Mouse (Mus musculus): ENCODE measurements around the gene Olfr552. TPM values are rescaled to one million over a fixed set of nuclear protein-coding genes. Genes with fewer than 3 reads are reported as not detected.

Olfr552 gene
- not detected for polyA plus RNA-seq (2015; fragmentation: Illumina TruSeq; extraction: RNeasy Lipid Tissue Mini Kit (QIAGEN cat#74804); ENCODE audit: insufficient read depth, low replicate concordance)

DNA sequence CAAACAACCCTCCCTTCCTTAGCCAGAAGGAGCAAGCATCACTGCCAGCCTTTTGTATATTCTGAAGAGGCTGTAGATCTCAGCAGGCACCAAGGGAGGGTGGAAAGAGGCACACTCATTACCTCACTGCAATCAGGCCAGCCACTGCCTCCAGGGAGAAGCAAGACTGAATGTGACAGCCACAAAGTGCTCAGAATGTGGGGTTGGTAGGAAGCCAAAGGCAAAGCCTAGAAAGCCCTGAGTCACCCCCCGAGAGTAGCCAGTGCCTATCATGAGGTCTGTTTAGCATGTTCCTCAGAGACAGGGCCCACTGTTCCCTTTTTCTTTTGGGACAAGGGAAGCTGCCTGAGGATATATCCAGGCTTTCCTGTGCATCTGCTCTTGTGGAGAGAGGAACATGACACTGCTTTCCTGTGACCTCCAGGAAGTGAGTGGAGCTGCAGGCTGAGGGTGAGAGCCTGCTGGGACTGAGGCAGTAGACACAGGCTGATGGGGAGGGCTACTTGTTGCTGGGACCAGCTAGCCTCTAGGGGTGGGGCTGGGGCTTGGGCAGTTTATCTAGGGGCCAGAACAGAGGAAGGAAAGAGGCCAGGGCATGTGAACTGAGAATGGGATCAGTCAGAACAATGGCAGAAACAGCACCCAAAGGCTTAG is at the start of gene Olfr552:
TSS of gene Olfr552 (plus strand) at position 393 of the 654 bp plus-strand sequence.

DNA sequence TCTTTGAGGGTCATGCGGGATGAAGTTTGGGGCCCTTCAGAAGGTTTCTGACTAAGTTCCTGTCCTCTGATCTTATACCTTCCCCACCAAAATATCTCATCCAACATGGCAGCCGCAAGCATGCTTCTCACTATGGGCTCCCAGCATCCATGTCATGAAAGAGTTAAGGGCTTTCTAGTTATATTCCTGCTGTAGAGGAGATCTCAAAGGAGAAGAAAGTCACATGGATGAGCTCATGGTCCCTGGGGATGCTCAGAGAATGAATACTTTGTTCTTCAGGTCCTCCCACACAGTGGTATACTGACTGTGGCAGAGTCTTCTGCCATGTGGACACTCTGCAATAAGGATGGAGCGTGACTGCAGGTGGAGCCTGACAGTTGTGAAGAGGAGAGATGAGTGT is 48.0 kb upstream of the Olfr552 start, which contains the start of gene Olfr549:
TSS of gene Olfr549 (plus strand) at position 301 of the 400 bp plus-strand sequence.

DNA sequence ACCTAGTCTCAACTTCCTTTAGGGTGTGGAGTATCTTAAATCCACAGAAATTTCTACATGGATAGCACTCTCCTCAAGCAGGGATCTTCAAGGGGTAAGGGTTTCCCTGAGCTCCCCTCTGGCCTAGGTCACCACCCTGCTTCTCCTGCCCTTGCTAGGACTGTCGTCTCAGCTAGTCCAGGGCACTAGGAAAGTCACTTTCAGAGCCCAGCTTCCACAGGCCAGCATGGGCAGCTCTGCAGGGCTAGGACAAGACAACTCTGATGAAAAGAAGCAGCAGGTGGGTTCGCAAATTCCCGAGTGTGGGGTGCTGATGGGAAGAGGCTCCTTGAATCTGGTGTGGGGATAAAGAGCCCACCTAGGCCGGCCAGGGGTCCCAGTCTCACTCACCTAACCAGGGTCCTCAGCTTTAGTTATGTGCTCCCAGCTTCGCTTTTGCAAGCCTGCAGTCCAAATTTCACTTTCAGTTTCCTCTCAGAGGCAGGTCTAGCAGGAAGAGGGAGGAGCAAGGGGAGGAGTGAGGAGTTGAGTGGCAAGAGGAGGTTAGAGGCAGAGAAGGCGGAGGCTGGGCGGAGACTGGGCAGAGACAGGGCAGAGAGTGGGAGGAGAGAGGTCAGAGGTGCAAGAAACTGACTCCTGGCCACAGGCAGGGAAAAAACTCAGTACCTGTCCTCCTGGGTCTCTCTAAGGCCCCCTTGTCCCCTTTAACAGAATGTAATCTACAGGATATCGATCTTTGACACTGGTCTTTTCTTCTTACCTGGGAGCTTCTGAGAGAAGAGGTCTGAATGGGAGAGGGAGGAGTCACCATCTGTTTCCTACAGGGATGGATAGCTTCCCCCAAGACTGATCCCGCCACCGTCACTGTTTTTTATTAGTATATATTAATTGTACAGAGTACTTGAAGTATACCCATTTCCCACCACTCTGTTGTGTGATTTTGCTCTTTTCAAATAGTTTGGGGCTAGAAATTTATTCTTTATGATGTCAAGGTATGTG is 32.3 kb upstream of the Olfr552 start, which contains the start of gene Trim21:
TSS of gene Trim21 (minus strand) at position 488 of the 999 bp plus-strand sequence.

DNA sequence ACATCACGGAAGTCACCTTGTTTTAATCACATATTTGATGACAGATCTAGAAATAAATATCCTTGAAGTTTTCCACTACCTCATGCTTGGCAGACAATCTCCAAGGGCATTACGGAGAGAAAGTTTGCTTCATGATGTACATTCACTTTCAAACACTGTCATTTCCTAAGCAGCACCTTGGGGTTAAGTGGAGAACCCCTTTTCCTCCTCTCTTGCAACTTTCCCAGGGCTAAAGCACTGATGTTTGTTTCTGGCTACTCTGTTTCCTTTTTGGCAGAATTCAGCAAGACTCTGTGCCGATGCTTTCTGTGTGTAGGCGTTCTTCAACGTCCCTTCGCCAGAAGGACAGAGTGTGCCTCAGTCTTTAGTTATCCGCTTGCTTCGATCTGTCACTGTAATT is 26.4 kb upstream of the Olfr552 start, which contains the start of gene Olfr550:
TSS of gene Olfr550 (plus strand) at position 301 of the 400 bp plus-strand sequence.

DNA sequence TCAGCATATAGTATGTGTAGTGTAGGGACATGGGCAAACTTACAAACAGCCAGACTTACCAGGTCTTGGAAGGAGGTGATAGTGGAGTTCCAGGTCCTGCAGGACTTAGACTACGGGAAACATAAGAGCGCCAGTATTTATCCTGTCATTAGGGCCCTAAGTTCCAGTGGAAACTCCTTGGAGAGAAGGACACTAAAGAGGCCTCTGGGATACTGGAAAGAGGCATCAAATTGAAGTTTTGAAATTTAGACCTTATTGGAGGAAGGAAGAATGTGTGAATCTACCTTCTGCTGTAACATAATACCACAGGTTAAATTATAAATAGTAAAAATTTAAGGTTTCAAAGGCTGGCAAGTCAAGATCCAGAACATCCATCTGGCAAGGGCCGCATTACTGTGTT is 5.8 kb upstream of the Olfr552 start, which contains the start of gene Olfr551:
TSS of gene Olfr551 (minus strand) at position 101 of the 400 bp plus-strand sequence.

DNA sequence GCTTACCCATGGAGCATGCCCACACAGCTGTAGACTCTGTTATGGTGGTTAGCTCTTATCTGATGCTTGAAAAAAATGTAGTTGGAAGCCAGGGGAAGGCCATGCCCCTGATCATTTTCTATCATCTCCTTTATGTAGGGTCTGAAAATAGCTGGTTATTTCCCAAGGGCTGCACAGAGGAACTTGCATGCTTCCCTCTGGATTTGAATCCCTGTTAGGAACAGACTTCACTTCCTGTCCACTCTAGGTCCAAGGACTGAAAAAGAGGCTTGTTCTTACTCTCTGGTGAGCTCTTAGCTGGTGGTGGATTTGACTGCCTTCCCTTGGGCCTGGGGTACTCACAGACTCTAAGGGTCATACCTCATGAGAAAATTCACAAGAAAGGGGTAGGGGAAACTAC is 20.5 kb downstream of the Olfr552 start, which contains the start of gene Olfr553:
TSS of gene Olfr553 (minus strand) at position 101 of the 400 bp plus-strand sequence.

DNA sequence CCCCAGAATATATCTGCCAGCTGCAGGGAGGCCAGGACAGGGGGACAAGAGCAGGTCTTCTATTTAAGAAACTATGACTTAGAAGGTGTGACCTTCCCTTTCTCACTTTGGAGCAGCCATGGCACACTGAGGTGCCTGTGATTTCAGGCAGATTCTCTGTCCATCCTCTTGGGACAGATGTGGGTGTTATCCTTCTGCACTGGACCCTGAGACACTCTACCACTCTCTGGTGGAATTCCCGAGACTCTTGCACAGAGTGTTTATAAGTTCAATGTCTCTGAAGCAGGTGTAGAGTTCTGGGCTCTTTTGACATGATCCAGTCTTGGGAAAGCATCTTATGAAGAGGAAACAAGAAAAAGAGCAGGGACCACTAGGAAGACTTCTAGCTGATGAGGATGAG is 40.6 kb downstream of the Olfr552 start, which contains the start of gene Olfr554:
TSS of gene Olfr554 (plus strand) at position 301 of the 400 bp plus-strand sequence.

Other genes with a start within 250 kb of the Olfr552 start
- 55.2 TPM for gene Rrm1, start 156.1 kb upstream of the Olfr552 start, polyA plus RNA-seq (2015; fragmentation: Illumina TruSeq; extraction: RNeasy Lipid Tissue Mini Kit (QIAGEN cat#74804); ENCODE audit: insufficient read depth, low replicate concordance)
- not detected for gene Olfr543, start 116.1 kb upstream of the Olfr552 start, polyA plus RNA-seq (2015; fragmentation: Illumina TruSeq; extraction: RNeasy Lipid Tissue Mini Kit (QIAGEN cat#74804); ENCODE audit: insufficient read depth, low replicate concordance)
- not detected for gene Olfr544, start 109.5 kb upstream of the Olfr552 start, polyA plus RNA-seq (2015; fragmentation: Illumina TruSeq; extraction: RNeasy Lipid Tissue Mini Kit (QIAGEN cat#74804); ENCODE audit: insufficient read depth, low replicate concordance)
- not detected for gene Olfr545, start 98.2 kb upstream of the Olfr552 start, polyA plus RNA-seq (2015; fragmentation: Illumina TruSeq; extraction: RNeasy Lipid Tissue Mini Kit (QIAGEN cat#74804); ENCODE audit: insufficient read depth, low replicate concordance)
- gene Olfr547, start 63.0 kb upstream of the Olfr552 start, polyA plus RNA-seq (2015; fragmentation: Illumina TruSeq; extraction: RNeasy Lipid Tissue Mini Kit (QIAGEN cat#74804); ENCODE audit: insufficient read depth, low replicate concordance): not detected
- gene Olfr548-ps1, start 56.9 kb upstream of the Olfr552 start, polyA plus RNA-seq (2015; fragmentation: Illumina TruSeq; extraction: RNeasy Lipid Tissue Mini Kit (QIAGEN cat#74804); ENCODE audit: insufficient read depth, low replicate concordance): not detected
- not detected for gene Olfr549, start 47.9 kb upstream of the Olfr552 start, polyA plus RNA-seq (2015; fragmentation: Illumina TruSeq; extraction: RNeasy Lipid Tissue Mini Kit (QIAGEN cat#74804); ENCODE audit: insufficient read depth, low replicate concordance)
- gene Trim21, start 32.3 kb upstream of the Olfr552 start, polyA plus RNA-seq (2015; fragmentation: Illumina TruSeq; extraction: RNeasy Lipid Tissue Mini Kit (QIAGEN cat#74804); ENCODE audit: insufficient read depth, low replicate concordance): 58.5 TPM
- not detected for gene Olfr550, start 26.3 kb upstream of the Olfr552 start, polyA plus RNA-seq (2015; fragmentation: Illumina TruSeq; extraction: RNeasy Lipid Tissue Mini Kit (QIAGEN cat#74804); ENCODE audit: insufficient read depth, low replicate concordance)
- gene Olfr551, start 5.9 kb upstream of the Olfr552 start, polyA plus RNA-seq (2015; fragmentation: Illumina TruSeq; extraction: RNeasy Lipid Tissue Mini Kit (QIAGEN cat#74804); ENCODE audit: insufficient read depth, low replicate concordance): not detected
- gene Olfr553, start 20.4 kb downstream of the Olfr552 start, polyA plus RNA-seq (2015; fragmentation: Illumina TruSeq; extraction: RNeasy Lipid Tissue Mini Kit (QIAGEN cat#74804); ENCODE audit: insufficient read depth, low replicate concordance): not detected
- gene Olfr554, start 40.7 kb downstream of the Olfr552 start, polyA plus RNA-seq (2015; fragmentation: Illumina TruSeq; extraction: RNeasy Lipid Tissue Mini Kit (QIAGEN cat#74804); ENCODE audit: insufficient read depth, low replicate concordance): not detected
- not detected for gene Olfr555, start 61.1 kb downstream of the Olfr552 start, polyA plus RNA-seq (2015; fragmentation: Illumina TruSeq; extraction: RNeasy Lipid Tissue Mini Kit (QIAGEN cat#74804); ENCODE audit: insufficient read depth, low replicate concordance)
- not detected for gene Olfr556, start 67.1 kb downstream of the Olfr552 start, polyA plus RNA-seq (2015; fragmentation: Illumina TruSeq; extraction: RNeasy Lipid Tissue Mini Kit (QIAGEN cat#74804); ENCODE audit: insufficient read depth, low replicate concordance)
- 25.7 TPM for gene Trim68, start 89.6 kb downstream of the Olfr552 start, polyA plus RNA-seq (2015; fragmentation: Illumina TruSeq; extraction: RNeasy Lipid Tissue Mini Kit (QIAGEN cat#74804); ENCODE audit: insufficient read depth, low replicate concordance)
- not detected for gene Olfr557, start 98.1 kb downstream of the Olfr552 start, polyA plus RNA-seq (2015; fragmentation: Illumina TruSeq; extraction: RNeasy Lipid Tissue Mini Kit (QIAGEN cat#74804); ENCODE audit: insufficient read depth, low replicate concordance)
- 0.52 TPM for gene Olfr558, start 104.4 kb downstream of the Olfr552 start, polyA plus RNA-seq (2015; fragmentation: Illumina TruSeq; extraction: RNeasy Lipid Tissue Mini Kit (QIAGEN cat#74804); ENCODE audit: insufficient read depth, low replicate concordance)
- not detected for gene Olfr33, start 121.3 kb downstream of the Olfr552 start, polyA plus RNA-seq (2015; fragmentation: Illumina TruSeq; extraction: RNeasy Lipid Tissue Mini Kit (QIAGEN cat#74804); ENCODE audit: insufficient read depth, low replicate concordance)
- not detected for gene Olfr559, start 129.7 kb downstream of the Olfr552 start, polyA plus RNA-seq (2015; fragmentation: Illumina TruSeq; extraction: RNeasy Lipid Tissue Mini Kit (QIAGEN cat#74804); ENCODE audit: insufficient read depth, low replicate concordance)
- gene Olfr560, start 161.6 kb downstream of the Olfr552 start, polyA plus RNA-seq (2015; fragmentation: Illumina TruSeq; extraction: RNeasy Lipid Tissue Mini Kit (QIAGEN cat#74804); ENCODE audit: insufficient read depth, low replicate concordance): not detected
- 0.35 TPM for gene Olfr78, start 161.7 kb downstream of the Olfr552 start, polyA plus RNA-seq (2015; fragmentation: Illumina TruSeq; extraction: RNeasy Lipid Tissue Mini Kit (QIAGEN cat#74804); ENCODE audit: insufficient read depth, low replicate concordance)
- gene Olfr561, start 173.5 kb downstream of the Olfr552 start, polyA plus RNA-seq (2015; fragmentation: Illumina TruSeq; extraction: RNeasy Lipid Tissue Mini Kit (QIAGEN cat#74804); ENCODE audit: insufficient read depth, low replicate concordance): not detected
- not detected for gene Olfr564, start 205.7 kb downstream of the Olfr552 start, polyA plus RNA-seq (2015; fragmentation: Illumina TruSeq; extraction: RNeasy Lipid Tissue Mini Kit (QIAGEN cat#74804); ENCODE audit: insufficient read depth, low replicate concordance)